Mouse (Mus musculus): Measurements from ENCODE around the gene Pdpk1.

Gene Pdpk1

GRCm38 (mm10) chr17:24150824-24151223 is at the start of gene Pdpk1:
TSS of gene Pdpk1 (minus strand) at chr17:24150924.
- in situ Hi-C loops (cut with MboI; ENCODE audit: low pct_unique_long_range_greater_than_20kb in 1 of 2, low sequenced_read_pairs in 2 of 2, unreplicated experiment in 1 of 2) = no loop called here

GRCm38 (mm10) chr17:24199741-24200140 is 49.0 kb upstream of the Pdpk1 start:
- in situ Hi-C loops (cut with MboI; ENCODE audit: low pct_unique_long_range_greater_than_20kb in 1 of 2, low sequenced_read_pairs in 2 of 2, unreplicated experiment in 1 of 2) = no loop called here

DNA sequence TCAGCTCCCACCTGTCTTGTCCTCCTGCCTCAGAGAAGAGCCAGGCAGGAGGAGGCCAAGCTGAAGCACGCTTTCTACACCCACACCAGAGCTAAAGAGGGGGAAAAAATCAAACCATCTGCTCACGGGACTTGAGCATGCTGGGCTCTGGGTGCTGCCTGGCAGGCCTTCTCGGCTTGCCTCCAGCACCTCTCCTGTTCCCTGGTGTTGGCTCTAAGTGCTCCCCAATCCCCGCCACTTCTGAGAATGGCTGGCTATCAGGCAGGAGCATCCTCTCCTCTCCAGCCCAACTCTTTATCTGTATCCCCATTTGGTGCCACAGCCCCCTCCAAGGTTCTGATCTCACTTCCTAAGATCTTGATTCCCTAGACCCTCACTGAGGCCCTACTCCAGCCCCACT is 48.5 kb upstream of the Pdpk1 start:
- in situ Hi-C loops (cut with MboI; ENCODE audit: low pct_unique_long_range_greater_than_20kb in 1 of 2, low sequenced_read_pairs in 2 of 2, unreplicated experiment in 1 of 2) = no loop called here

GRCm38 (mm10) chr17:24197032-24197824 is 46.5 kb upstream of the Pdpk1 start:
- in situ Hi-C loops (cut with MboI; ENCODE audit: low pct_unique_long_range_greater_than_20kb in 1 of 2, low sequenced_read_pairs in 2 of 2, unreplicated experiment in 1 of 2) = no loop called here

DNA sequence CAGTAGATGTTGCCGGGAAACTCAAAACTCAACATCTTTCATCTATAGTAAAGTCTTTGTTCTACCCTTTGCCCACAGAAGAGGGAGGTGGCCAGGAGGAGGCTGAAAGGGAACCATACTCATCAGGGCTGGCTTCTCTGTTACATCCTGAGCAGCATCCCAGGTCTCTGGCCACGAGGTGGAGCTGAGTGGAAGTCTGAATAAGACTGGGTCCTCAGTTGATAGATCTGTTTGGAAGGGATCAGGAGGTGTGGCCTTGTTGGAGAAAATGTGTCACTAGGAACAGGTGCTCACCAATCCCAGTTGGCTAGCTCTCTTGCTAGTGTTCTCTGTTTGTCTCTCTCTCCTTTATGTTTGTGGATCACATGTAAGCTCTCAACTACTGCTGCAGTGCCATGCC is 44.6 kb upstream of the Pdpk1 start:
- in situ Hi-C loops (cut with MboI; ENCODE audit: low pct_unique_long_range_greater_than_20kb in 1 of 2, low sequenced_read_pairs in 2 of 2, unreplicated experiment in 1 of 2) = no loop called here

DNA sequence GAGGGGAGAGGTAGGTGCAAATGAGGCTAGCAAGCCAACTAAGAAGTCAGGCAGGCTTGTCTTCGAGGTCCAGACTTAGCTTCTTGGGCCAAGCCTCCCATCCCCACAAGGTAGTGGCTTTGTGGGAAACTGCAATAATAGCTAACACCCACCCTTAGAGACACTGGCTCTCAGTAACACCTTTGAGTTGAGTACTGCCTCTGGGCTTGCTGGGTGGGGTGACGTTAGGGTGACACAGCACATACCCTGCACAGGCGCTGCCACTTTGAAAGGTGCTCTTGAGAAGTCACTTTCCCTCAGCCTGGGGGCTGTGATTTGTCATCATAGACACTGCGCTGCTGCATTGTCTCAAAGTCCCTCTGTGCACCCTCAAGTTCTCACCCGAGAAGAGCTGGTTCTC is 43.0 kb upstream of the Pdpk1 start:
- in situ Hi-C loops (cut with MboI; ENCODE audit: low pct_unique_long_range_greater_than_20kb in 1 of 2, low sequenced_read_pairs in 2 of 2, unreplicated experiment in 1 of 2) = no loop called here

GRCm38 (mm10) chr17:24193268-24193667 is 42.5 kb upstream of the Pdpk1 start:
- in situ Hi-C loops (cut with MboI; ENCODE audit: low pct_unique_long_range_greater_than_20kb in 1 of 2, low sequenced_read_pairs in 2 of 2, unreplicated experiment in 1 of 2) = no loop called here

GRCm38 (mm10) chr17:24192848-24193247 is 42.1 kb upstream of the Pdpk1 start:
- in situ Hi-C loops (cut with MboI; ENCODE audit: low pct_unique_long_range_greater_than_20kb in 1 of 2, low sequenced_read_pairs in 2 of 2, unreplicated experiment in 1 of 2) = no loop called here

- in situ Hi-C loops (cut with MboI; ENCODE audit: low pct_unique_long_range_greater_than_20kb in 1 of 2, low sequenced_read_pairs in 2 of 2, unreplicated experiment in 1 of 2) = no loop called here
These were observed 40.8 kb upstream of the Pdpk1 start for GRCm38 (mm10) chr17:24191481-24191880.

DNA sequence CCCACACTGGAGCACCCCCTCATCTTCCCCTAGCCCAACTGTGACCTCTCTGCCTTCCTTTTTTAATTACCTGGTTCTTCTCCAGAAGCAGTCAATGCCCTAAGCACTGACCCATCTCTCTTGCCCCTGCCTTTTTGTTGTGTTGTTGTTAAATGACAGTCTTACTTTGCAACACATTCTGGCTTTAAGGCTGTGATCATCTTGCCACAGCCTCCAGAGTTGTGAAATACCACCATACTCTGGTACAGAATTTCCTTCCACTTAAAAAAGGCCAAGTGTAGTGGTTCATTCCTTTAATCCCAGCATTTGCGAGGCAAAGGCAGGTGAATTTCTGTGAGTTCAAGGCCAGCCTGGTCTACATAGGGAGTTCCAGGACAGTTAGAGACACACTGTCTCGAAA is 40.2 kb upstream of the Pdpk1 start:
- in situ Hi-C loops (cut with MboI; ENCODE audit: low pct_unique_long_range_greater_than_20kb in 1 of 2, low sequenced_read_pairs in 2 of 2, unreplicated experiment in 1 of 2) = no loop called here

GRCm38 (mm10) chr17:24174259-24174658 is 23.5 kb upstream of the Pdpk1 start:
- in situ Hi-C loops (cut with MboI; ENCODE audit: low pct_unique_long_range_greater_than_20kb in 1 of 2, low sequenced_read_pairs in 2 of 2, unreplicated experiment in 1 of 2) = no loop called here

- in situ Hi-C loops (cut with MboI; ENCODE audit: low pct_unique_long_range_greater_than_20kb in 1 of 2, low sequenced_read_pairs in 2 of 2, unreplicated experiment in 1 of 2) = no loop called here
These were observed 22.7 kb upstream of the Pdpk1 start for GRCm38 (mm10) chr17:24173423-24173822.

DNA sequence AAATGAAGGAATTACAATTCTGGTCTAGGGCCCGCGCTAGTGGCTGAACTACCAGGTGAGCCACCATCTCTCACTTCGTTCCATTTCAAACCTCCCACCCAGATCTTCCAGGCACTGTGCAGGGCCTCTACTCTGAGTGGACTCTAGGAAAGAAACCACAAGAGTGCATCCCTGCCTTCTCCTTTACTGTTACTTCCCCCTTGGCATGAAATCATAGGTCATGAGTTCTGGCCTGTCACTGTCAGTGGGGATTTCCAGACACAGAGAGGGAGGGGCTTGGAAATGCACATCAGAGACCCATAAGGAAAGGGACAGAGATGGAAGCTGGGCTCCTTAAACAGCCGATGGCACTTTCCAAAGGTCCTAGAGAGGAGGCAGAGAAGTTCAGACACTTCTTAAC is 21.0 kb upstream of the Pdpk1 start:
- in situ Hi-C loops (cut with MboI; ENCODE audit: low pct_unique_long_range_greater_than_20kb in 1 of 2, low sequenced_read_pairs in 2 of 2, unreplicated experiment in 1 of 2) = no loop called here

DNA sequence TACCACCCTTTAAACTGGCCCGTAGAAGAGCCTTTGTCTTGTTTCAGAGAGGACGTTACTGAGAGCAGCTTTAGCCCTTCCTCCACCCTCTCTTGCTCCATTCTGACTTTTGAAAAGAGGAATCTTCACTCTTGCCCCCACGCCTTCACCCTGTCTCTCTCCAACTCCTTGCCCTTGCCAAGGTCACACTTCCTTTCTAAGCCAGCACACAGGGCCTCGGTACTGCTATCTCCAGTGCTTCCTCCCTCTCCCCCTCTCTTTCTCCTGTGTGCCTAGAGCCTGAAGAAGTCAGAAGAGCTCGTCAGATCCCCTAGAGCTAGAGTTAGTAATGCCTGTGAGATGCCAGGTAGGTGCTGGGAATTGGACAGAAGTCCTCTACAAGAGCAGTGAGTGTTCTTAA is 20.0 kb upstream of the Pdpk1 start:
- in situ Hi-C loops (cut with MboI; ENCODE audit: low pct_unique_long_range_greater_than_20kb in 1 of 2, low sequenced_read_pairs in 2 of 2, unreplicated experiment in 1 of 2) = no loop called here

- in situ Hi-C loops (cut with MboI; ENCODE audit: low pct_unique_long_range_greater_than_20kb in 1 of 2, low sequenced_read_pairs in 2 of 2, unreplicated experiment in 1 of 2) = no loop called here
These were observed 19.4 kb upstream of the Pdpk1 start for GRCm38 (mm10) chr17:24170125-24170524.

DNA sequence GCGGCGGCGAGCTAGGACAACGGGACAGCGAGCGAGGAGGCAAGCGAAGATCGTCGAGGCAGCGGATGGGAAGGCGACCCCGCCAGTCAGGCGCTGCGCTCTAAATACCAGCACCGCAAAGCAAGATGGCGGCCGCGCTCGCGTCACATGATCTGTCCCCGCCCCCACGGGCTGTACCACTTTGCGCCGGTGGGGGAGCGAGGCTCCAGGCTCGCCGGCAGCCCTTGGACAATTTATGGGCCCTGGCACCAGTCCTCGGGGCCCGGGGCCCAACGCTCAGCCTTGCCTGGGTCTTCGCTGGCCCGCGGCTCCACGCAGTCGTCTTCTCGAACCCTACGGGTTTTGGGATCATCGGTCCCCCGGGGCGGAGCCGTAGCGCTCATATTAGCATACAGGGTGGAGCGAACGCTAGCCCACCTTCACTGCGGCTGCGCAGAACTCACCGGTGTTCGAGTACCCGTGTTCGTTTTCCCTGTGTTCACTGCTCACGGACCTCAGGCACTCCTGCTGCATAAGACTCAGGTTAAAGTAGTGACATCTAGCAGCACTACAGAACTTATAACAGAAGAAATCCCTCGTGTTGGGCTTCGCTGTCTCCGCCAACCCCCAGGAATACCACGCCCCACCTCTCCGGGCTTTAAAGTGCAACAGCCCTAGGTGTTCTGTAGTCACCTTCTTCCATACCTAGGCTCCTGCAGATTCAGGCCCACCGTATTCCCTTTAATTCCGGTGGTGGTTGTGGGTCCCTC is 18.8 kb upstream of the Pdpk1 start, which contains the start of gene Atp6v0c:
Atp6v0c (minus strand) TSS at position 386 of the 749 bp plus-strand sequence.
- in situ Hi-C loops (cut with MboI; ENCODE audit: low pct_unique_long_range_greater_than_20kb in 1 of 2, low sequenced_read_pairs in 2 of 2, unreplicated experiment in 1 of 2) = no loop called here

DNA sequence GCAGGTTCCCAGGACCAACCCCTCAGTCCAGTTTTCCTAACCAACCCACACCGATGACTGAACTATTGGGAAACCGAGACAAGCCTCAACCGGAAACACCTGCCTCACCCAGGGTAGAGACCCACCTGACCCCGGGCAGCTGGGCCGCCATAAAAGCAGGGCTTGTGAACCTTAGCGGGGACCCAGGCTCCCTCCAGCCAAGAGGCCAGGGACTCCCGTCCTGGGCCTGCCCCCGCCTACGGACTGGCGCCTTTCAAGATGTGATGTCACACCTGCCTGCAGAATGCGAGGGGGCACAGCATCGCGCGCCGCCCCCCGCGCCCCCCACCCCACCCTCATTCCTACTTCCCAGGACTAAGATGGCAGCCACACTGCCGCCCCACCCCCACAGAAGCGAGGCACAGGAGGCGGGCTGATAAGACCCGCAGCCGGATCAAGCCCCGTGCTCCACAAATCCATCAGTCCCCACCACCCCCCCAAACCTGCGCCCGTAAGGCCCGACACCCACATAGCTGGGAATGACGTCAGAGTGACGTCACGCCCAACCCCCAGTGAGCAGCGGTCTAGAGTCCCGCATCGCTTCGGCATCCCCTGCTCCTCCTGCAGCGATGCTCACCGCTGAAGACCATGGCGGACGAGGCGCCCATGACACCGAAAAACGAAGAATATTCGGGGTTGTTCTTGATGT is 18.0 kb upstream of the Pdpk1 start:
- in situ Hi-C loops (cut with MboI; ENCODE audit: low pct_unique_long_range_greater_than_20kb in 1 of 2, low sequenced_read_pairs in 2 of 2, unreplicated experiment in 1 of 2) = no loop called here

DNA sequence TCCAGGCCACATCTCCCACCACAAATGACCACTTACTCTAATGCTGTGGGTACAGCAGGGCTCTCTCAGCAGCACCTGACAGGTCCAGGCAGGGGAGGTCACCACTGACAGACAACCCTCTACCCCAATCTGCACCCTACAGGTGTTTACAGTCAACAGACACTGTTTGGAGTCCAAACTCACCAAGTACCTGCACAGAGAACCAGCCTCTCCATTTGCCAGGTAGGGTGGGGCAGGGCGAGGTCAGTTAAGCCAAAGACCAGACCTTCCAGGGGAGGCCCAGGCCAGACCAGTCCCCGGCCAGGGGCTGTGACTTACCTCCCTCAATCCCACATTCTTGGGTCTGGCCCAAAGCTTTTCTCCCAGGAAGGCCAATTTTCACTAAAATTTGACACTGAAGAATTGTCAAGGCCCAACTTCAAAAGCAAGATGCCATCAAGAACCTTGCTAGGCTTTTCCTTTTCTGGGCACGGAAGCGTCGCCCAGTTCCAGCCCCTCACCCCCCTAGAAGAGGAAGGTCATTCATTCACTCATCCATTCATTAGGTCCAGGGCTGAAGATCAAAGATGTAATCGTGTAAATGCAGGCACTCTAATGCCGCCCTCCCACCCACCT is 17.3 kb upstream of the Pdpk1 start:
- in situ Hi-C loops (cut with MboI; ENCODE audit: low pct_unique_long_range_greater_than_20kb in 1 of 2, low sequenced_read_pairs in 2 of 2, unreplicated experiment in 1 of 2) = no loop called here

GRCm38 (mm10) chr17:24167120-24167519 is 16.4 kb upstream of the Pdpk1 start:
- in situ Hi-C loops (cut with MboI; ENCODE audit: low pct_unique_long_range_greater_than_20kb in 1 of 2, low sequenced_read_pairs in 2 of 2, unreplicated experiment in 1 of 2) = no loop called here

Measured in mouse embryonic stem cell (cell line).